Mouse (Mus musculus): ENCODE data around the gene Parvb. TPM values are rescaled to one million over a fixed set of nuclear protein-coding genes. Genes with fewer than 3 reads are reported as not detected.

Gene Parvb
- total RNA-seq, 1 experiment from 2014 or later: 6.7 TPM

- ATAC-seq (replicated peaks; ENCODE audit: insufficient number of reproducible peaks, low FRiP score, low TSS enrichment, poor library complexity, severe bottlenecking): no peak
Measured at GRCm38 (mm10) chr15:84247309-84247708, 15.5 kb downstream of the Parvb start.

- ATAC-seq (replicated peaks; ENCODE audit: insufficient number of reproducible peaks, low FRiP score, low TSS enrichment, poor library complexity, severe bottlenecking): no peak
Measured at GRCm38 (mm10) chr15:84251227-84251626, 19.4 kb downstream of the Parvb start.

- no peak for ATAC-seq (replicated peaks; ENCODE audit: insufficient number of reproducible peaks, low FRiP score, low TSS enrichment, poor library complexity, severe bottlenecking)
Measured at GRCm38 (mm10) chr15:84252645-84253044, 20.8 kb downstream of the Parvb start.

DNA sequence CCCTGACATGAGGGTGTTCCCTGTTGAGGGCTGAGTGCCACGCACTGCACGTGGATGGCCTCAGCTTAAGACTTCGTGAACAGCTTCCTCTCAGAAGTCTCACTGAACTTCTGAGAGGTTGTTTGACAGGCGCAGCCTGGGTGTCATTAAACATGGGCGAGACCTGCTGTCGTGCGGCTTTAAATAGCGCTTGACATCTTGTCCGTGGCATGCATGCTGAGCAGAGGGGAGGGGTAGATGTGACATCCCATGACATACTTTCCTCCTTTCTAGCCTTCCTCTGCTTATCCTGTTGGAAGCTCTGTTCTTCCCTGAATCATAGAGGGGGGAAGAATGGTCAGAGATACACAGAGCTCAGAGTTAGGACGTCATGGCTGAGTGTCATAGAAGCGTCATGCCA lies 21.9 kb downstream of the Parvb start:
- no peak for ATAC-seq (replicated peaks; ENCODE audit: insufficient number of reproducible peaks, low FRiP score, low TSS enrichment, poor library complexity, severe bottlenecking)

GRCm38 (mm10) chr15:84254387-84254786 lies 22.5 kb downstream of the Parvb start:
- no peak for ATAC-seq (replicated peaks; ENCODE audit: insufficient number of reproducible peaks, low FRiP score, low TSS enrichment, poor library complexity, severe bottlenecking)

GRCm38 (mm10) chr15:84256254-84256850 lies 24.5 kb downstream of the Parvb start:
- peak; percentile 25; the same call in 1 of the 2 replicates for ATAC-seq (replicated peaks; ENCODE audit: insufficient number of reproducible peaks, low FRiP score, low TSS enrichment, poor library complexity, severe bottlenecking)

DNA sequence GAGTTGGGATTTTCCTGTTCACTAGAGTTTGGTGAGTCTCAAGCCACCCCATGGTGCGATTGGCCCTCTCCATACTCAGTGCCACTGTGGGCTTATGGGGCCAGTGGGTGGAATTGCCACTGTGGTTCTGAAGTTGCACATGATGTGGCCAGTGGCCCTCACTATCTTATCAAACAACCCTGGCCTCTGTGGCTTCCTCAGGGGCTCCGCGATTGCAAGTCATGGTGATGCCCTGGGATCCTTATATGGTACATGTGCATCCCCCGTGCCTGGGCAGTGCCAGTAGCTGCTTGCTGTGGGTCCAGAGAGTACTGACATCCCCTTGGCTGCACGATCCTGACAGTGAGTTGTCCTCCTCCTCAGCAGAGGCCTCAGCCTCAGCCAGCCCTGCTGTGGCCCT lies 25.0 kb downstream of the Parvb start:
- ATAC-seq (replicated peaks; ENCODE audit: insufficient number of reproducible peaks, low FRiP score, low TSS enrichment, poor library complexity, severe bottlenecking): peak; percentile 37; the same call in 1 of the 2 replicates

DNA sequence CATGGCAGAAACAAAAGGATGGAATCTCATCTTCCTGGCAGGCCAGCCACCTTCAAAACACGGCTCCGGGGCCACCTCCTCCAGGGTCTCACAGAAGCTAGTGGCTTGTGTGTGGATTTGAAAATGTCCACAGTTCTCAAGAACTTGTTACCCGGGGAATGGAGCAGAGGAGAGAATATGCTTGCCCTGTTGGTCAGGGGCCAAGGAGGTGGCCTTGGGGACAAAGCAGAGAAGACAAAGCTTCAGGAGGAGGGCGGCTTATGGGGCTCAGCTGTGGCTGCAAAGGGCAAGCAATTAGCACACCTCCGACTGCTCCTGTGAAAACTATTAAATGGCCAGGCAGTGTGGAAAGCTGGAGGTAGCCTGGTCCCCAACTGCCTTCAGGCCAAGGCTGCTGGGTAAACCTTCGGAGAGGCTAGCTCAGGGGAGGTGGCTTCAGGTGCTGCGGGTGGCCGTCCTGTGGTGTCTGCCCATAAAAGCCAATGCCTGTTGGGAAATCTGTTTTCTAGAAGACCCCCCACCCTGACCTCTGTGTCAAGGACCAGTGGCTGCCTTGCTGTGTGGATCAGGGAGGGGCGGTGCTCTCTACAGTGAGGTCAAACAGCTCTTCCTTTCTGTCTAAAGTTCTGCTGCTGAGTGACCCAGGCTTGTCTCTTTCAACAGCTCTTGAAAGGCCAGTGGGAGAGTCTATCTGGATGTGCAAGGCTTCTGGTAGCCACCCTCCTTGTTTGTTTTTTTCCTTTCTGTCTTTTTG lies 26.9 kb downstream of the Parvb start:
- ATAC-seq (replicated peaks; ENCODE audit: insufficient number of reproducible peaks, low FRiP score, low TSS enrichment, poor library complexity, severe bottlenecking): no peak

DNA sequence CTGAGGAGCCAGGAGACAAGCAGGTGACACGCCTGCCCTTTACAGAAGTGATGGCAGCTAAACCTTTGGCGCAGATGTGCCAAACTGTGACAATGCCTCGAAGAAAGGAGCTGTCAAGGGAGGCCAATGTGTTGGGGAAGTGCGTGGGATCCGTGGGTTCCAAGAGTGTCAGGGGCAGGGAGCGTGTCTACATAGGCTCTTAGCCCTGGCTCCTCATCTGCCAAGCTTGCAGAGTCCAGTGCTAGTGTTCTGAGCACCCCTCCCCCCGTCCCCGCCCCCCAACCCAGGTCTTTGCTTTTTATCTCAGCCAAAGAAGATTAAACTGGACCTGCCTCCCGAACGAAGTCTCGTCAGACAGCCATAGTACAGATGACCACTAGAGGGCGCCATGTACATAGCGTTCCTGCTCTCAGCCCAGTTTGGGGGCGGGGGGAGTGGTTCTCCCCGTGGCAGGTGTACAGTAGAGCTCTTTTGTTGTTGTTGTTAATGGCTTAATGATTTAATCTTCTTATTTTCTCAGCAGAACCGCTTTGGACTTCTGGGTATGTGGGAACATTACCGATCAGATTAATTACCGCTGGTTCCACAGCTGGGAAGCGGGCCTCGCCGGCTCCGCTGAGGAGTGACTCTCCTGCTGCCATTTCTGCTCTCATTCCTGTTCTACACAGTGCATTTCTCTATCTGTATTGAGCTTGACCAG lies 28.4 kb downstream of the Parvb start:
- peak; percentile 59; the same call in 1 of the 2 replicates for ATAC-seq (replicated peaks; ENCODE audit: insufficient number of reproducible peaks, low FRiP score, low TSS enrichment, poor library complexity, severe bottlenecking)

DNA sequence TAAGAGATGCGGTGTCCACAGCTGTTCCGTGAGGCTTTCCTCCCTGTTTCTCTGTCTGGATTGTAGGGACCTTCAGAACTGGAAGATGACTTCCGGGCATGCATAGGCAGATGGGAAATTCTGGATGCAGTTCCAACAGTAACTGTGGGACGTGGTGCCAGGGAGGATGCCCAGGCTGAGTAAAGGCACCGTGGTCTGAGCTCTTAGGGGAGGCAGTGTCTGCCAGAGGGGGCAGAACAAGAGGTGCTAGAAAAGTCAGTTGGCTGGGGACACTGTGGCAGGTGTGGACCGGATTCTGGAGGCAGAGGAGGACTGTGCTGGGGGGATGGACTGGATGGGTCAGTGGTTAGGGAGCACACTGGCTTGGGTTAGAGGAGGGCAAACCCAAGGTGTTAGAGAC lies 30.8 kb downstream of the Parvb start:
- ATAC-seq (replicated peaks; ENCODE audit: insufficient number of reproducible peaks, low FRiP score, low TSS enrichment, poor library complexity, severe bottlenecking): no peak

DNA sequence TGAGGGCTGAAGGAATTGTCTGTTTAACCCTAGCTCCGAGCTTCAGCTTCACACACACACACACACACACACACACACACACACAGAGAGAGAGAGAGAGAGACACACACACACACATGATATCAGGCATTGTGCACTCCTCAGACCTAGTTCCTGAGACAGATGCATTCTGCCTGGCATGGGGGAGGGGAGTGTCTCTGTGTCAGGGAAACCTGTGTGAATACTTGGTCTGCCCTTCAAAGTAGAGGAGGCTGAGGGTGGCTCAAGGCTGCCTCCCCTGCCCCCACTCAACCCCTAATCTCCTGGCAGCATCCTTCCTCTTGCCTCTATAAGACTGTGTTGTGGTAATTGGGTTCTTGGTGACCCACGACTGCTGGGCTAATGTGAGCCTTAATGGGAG lies 31.7 kb downstream of the Parvb start:
- no peak for ATAC-seq (replicated peaks; ENCODE audit: insufficient number of reproducible peaks, low FRiP score, low TSS enrichment, poor library complexity, severe bottlenecking)

DNA sequence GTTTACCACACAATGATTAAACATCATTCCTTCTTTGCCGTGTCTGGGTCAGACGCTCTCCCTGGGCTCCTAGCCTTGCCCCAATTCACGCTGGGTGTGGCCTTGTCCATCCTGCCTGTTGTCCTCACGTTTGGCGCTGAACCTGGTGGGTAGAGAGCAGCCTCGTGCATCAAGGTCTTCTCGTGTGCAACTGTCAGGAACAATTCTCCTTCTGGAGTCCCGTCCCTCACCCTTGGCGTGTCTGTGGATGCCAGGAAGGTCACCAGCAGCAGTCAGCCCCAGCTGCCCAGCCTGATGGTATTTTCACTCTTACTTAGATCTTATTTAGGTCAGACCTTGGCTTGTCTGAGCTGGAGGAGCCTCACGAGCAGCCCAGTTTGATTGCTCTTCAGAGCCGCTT lies 33.3 kb downstream of the Parvb start:
- no peak for ATAC-seq (replicated peaks; ENCODE audit: insufficient number of reproducible peaks, low FRiP score, low TSS enrichment, poor library complexity, severe bottlenecking)

DNA sequence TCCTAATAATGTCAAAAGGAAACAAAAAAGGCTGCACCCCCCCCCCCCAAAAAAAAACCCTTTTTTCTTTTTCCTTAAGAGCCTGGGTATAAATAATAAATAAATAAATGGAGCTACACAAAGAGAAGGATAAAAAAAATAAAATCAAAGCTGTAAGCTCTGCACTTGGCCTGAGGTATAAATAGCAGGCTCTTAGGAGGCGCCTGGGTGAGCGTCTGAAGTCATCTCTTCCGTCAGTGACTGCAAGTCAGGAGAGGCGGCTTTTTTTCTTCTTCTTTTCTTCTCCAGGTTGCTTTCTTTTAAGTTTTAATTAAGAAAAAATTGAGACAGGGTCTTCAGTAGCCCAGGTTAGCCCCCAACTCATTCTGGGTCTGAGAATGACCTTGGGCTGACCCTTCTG lies 34.4 kb downstream of the Parvb start:
- ATAC-seq (replicated peaks; ENCODE audit: insufficient number of reproducible peaks, low FRiP score, low TSS enrichment, poor library complexity, severe bottlenecking): no peak

- ATAC-seq (replicated peaks; ENCODE audit: insufficient number of reproducible peaks, low FRiP score, low TSS enrichment, poor library complexity, severe bottlenecking): no peak
Measured at GRCm38 (mm10) chr15:84267720-84268260, 35.9 kb downstream of the Parvb start.

- no peak for ATAC-seq (replicated peaks; ENCODE audit: insufficient number of reproducible peaks, low FRiP score, low TSS enrichment, poor library complexity, severe bottlenecking)
Measured at GRCm38 (mm10) chr15:84269107-84269633, 37.3 kb downstream of the Parvb start.

DNA sequence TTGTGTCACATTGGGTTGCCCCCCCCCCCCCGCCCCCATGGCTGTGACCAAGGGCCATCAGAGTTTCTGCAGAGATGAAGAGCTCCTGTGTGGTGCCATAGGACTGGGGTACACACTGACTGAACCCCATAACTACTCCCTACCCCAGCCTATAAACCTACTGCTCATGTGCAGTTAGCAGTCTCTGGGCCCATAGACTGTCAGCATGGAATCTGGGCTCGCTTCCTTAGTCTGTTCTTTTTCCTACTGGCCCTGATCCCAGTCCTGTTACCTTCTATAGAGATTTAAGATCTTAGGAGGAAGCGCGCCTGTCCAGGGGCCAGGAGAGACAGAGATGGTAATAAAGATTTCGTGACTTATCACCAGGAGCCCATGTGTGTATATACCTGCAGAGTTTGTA lies 38.2 kb downstream of the Parvb start:
- ATAC-seq (replicated peaks; ENCODE audit: insufficient number of reproducible peaks, low FRiP score, low TSS enrichment, poor library complexity, severe bottlenecking): no peak

GRCm38 (mm10) chr15:84270463-84270862 lies 38.6 kb downstream of the Parvb start:
- no peak for ATAC-seq (replicated peaks; ENCODE audit: insufficient number of reproducible peaks, low FRiP score, low TSS enrichment, poor library complexity, severe bottlenecking)

- no peak for ATAC-seq (replicated peaks; ENCODE audit: insufficient number of reproducible peaks, low FRiP score, low TSS enrichment, poor library complexity, severe bottlenecking)
Measured at GRCm38 (mm10) chr15:84276066-84276465, 44.2 kb downstream of the Parvb start.

DNA sequence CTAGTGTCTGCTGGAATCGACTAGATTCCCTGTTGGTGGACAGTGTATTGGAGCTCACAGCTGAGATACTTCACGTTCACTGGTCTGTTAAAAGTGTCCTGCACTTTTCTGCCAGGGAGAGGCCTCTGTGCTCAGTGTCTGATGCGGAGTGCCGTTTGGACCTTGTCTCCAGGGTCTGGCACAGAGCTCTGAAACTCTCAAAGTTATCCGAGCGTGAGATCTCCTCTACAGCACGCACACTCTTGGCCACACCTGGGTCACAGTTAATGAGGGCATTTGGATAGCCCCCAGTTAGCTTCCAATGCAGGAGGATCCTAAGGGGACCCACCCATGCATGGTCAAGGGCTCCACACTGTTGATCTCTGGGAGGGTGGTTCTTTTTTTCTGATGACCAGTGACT lies 46.2 kb downstream of the Parvb start:
- no peak for ATAC-seq (replicated peaks; ENCODE audit: insufficient number of reproducible peaks, low FRiP score, low TSS enrichment, poor library complexity, severe bottlenecking)

All from monocyte, adult 5-6 weeks (primary cell).